Comparison of ENCODE assay signal across 10 mouse cellular contexts in genomic region chr7:118766119-118766833, GRCm38 (mm10). TPM values are rescaled to one million over a fixed set of nuclear protein-coding genes. Genes with fewer than 3 reads are reported as not detected.
DNase-seq lines count a peak whose midpoint lies in the region; ATAC-seq and TF ChIP-seq lines count a peak whose summit lies in the region.
"Had no signal": no experiment of that assay in that cellular context is flagged by ENCODE, and none has a peak within 500 bp of the region (broad histone marks: within the 10 kb centered on the region; RNA-seq: fewer than 3 reads in every experiment).

No protein-coding gene starts in this region.

- no peak overlapping the region for H3K4me2 ChIP-seq in liver, embryonic 12.5 days
- H3K4me2 ChIP-seq in hindbrain, embryonic 15.5 days, result peak overlapping the region; percentile 13; the same call in 1 of the 2 replicates
- no peak overlapping the region for H3K4me2 ChIP-seq in midbrain, embryonic 13.5 days (replicated peaks)
- H3K4me2 ChIP-seq: embryonic facial prominence, embryonic 15.5 days; stomach, embryonic 15.5 days had no signal

- TF ChIP-seq POLR2A in spleen, adult 2 months (IDR thresholded peaks at IDR 0.05; ENCODE audit: low read depth, low read length), result no peak

- H3K4me1 ChIP-seq in liver, embryonic 12.5 days, result peaks cover 10% of the 10 kb centered on the region; the same call in 1 of the 2 replicates
- no peaks in the 10 kb centered on the region; the same call in 1 of the 2 replicates for H3K4me1 ChIP-seq in forebrain, embryonic 10.5 days
- peaks cover 11% of the 10 kb centered on the region for H3K4me1 ChIP-seq in hindbrain, embryonic 15.5 days (replicated peaks)
- peaks cover 6% of the 10 kb centered on the region; the same call in 1 of the 2 replicates for H3K4me1 ChIP-seq in midbrain, embryonic 13.5 days (replicated peaks)
- no peaks in the 10 kb centered on the region for H3K4me1 ChIP-seq in spleen, adult 2 months (ENCODE audit: control insufficient read depth, insufficient read depth, insufficient read length)
- H3K4me1 ChIP-seq: stomach, embryonic 15.5 days had no signal

- DNase-seq in liver, result peak; percentile 65
- DNase-seq in brain, embryonic 18.5 days (ENCODE audit: low read depth, low spot score), result peak; percentile 64
- peak; percentile 27 for DNase-seq in forebrain, embryonic 10.5 days (ENCODE audit: extremely low spot score, low spot score)
- peak; percentile 60 to 64 for DNase-seq in left cerebral cortex, adult 2 months (ENCODE audit: extremely low spot score in 1 of 2, low spot score in 2 of 2)
- DNase-seq in spleen, adult 2 months (ENCODE audit: low read depth in 1 of 2, low spot score in 2 of 2), result peak; percentile 42 to 52

- 59% methylated on average over 18 of the region's 18 CpGs for WGBS in liver, embryonic 12.5 days (ENCODE audit: insufficient replicate concordance)
- WGBS in forebrain, embryonic 10.5 days, result 68% methylated on average over 18 of the region's 18 CpGs
- 33% methylated on average over 18 of the region's 18 CpGs for WGBS in hindbrain, embryonic 15.5 days
- WGBS in midbrain, embryonic 13.5 days, result 59% methylated on average over 18 of the region's 18 CpGs
- WGBS in spleen, adult 2 months, result 64% methylated on average over 18 of the region's 18 CpGs

- no peaks in the 10 kb centered on the region for H3K27me3 ChIP-seq in liver, embryonic 12.5 days (replicated peaks)
- H3K27me3 ChIP-seq in forebrain, embryonic 10.5 days (ENCODE audit: poor library complexity, severe bottlenecking), result no peaks in the 10 kb centered on the region
- H3K27me3 ChIP-seq in hindbrain, embryonic 15.5 days, result no peaks in the 10 kb centered on the region
- no peaks in the 10 kb centered on the region for H3K27me3 ChIP-seq in midbrain, embryonic 13.5 days
- no peaks in the 10 kb centered on the region for H3K27me3 ChIP-seq in spleen, adult 2 months (ENCODE audit: control insufficient read depth, insufficient read depth, low read length)
- H3K27me3 ChIP-seq: embryonic facial prominence, embryonic 15.5 days; stomach, embryonic 15.5 days had no signal

- no peak for ATAC-seq in liver, embryonic 12.5 days
- peak; percentile 45; the same call in 1 of the 2 replicates for ATAC-seq in hindbrain, embryonic 15.5 days (ENCODE audit: low FRiP score, low read depth)
- ATAC-seq in midbrain, embryonic 13.5 days, result peak; percentile 70

- H3K27ac ChIP-seq in liver, embryonic 12.5 days, result no peak overlapping the region
- 0 out of 2 replicates have a peak overlapping the region, but pooled peaks have one; percentile 20 for H3K27ac ChIP-seq in forebrain, embryonic 10.5 days
- no peak overlapping the region for H3K27ac ChIP-seq in hindbrain, embryonic 15.5 days (replicated peaks)
- 0 out of 2 replicates have a peak overlapping the region, but pooled peaks have one; percentile 15 for H3K27ac ChIP-seq in left cerebral cortex, adult 2 months
- no peak overlapping the region for H3K27ac ChIP-seq in midbrain, embryonic 13.5 days
- no peak overlapping the region for H3K27ac ChIP-seq in spleen, adult 2 months (ENCODE audit: insufficient read depth, low read length)
- H3K27ac ChIP-seq: embryonic facial prominence, embryonic 15.5 days; stomach, embryonic 15.5 days had no signal

- peaks cover 41% of the 10 kb centered on the region for H3K36me3 ChIP-seq in liver, embryonic 12.5 days
- peaks cover 30% of the 10 kb centered on the region for H3K36me3 ChIP-seq in forebrain, embryonic 10.5 days (replicated peaks)
- H3K36me3 ChIP-seq in hindbrain, embryonic 15.5 days, result peaks cover 35% of the 10 kb centered on the region
- peaks cover 67% of the 10 kb centered on the region for H3K36me3 ChIP-seq in midbrain, embryonic 13.5 days
- H3K36me3 ChIP-seq in spleen, adult 2 months (ENCODE audit: control insufficient read depth, insufficient read depth, low read length), result peaks cover 9% of the 10 kb centered on the region

- intact Hi-C loops in left cerebral cortex, adult 2 months (cut with DNase I), result loop anchor here (1.0 to 10.0 kb wide), 5 partner anchors 71 to 729 kb away; partner anchors contain the start of gene Gprc5b

- H3K9ac ChIP-seq in liver, embryonic 12.5 days, result no peak overlapping the region
- H3K9ac ChIP-seq in hindbrain, embryonic 15.5 days, result no peak overlapping the region
- 0 out of 2 replicates have a peak overlapping the region, but pooled peaks have one; percentile 2 for H3K9ac ChIP-seq in midbrain, embryonic 13.5 days (replicated peaks)
- H3K9ac ChIP-seq: embryonic facial prominence, embryonic 15.5 days; stomach, embryonic 15.5 days had no signal

- TF ChIP-seq CTCF in left cerebral cortex, adult 2 months (IDR thresholded peaks at IDR 0.05), result peak; percentile 85
- peak; percentile 79; the same call in 1 of the 2 replicates for TF ChIP-seq CTCF in spleen, adult 2 months (IDR thresholded peaks at IDR 0.05; ENCODE audit: extremely low read depth, insufficient read depth, insufficient read length, insufficient replicate concordance)

- no peaks in the 10 kb centered on the region for H3K9me3 ChIP-seq in liver, embryonic 12.5 days (replicated peaks)
- no peaks in the 10 kb centered on the region for H3K9me3 ChIP-seq in forebrain, embryonic 10.5 days
- H3K9me3 ChIP-seq in hindbrain, embryonic 15.5 days, result no peaks in the 10 kb centered on the region
- no peaks in the 10 kb centered on the region for H3K9me3 ChIP-seq in midbrain, embryonic 13.5 days
- H3K9me3 ChIP-seq: embryonic facial prominence, embryonic 15.5 days; stomach, embryonic 15.5 days had no signal

- H3K4me3 ChIP-seq in liver, embryonic 12.5 days, result no peak overlapping the region
- no peak overlapping the region for H3K4me3 ChIP-seq in forebrain, embryonic 10.5 days
- no peak overlapping the region for H3K4me3 ChIP-seq in hindbrain, embryonic 15.5 days
- no peak overlapping the region for H3K4me3 ChIP-seq in left cerebral cortex, adult 2 months
- no peak overlapping the region for H3K4me3 ChIP-seq in midbrain, embryonic 13.5 days (replicated peaks)
- H3K4me3 ChIP-seq in spleen, adult 2 months (ENCODE audit: extremely low read depth, insufficient read depth, insufficient read length), result no peak overlapping the region
- H3K4me3 ChIP-seq: embryonic facial prominence, embryonic 15.5 days; stomach, embryonic 15.5 days had no signal

RNA-seq across cellular contexts. Expression of gene Vps35l, which starts 26.2 kb away (rescaled TPM):
- 45.7 and 49.6 TPM in 2 replicates for polyA plus RNA-seq in liver, embryonic 12.5 days (2016; fragmentation: Nextera tagmentation; extraction: Ambion mirVana)
- polyA plus RNA-seq in forebrain, embryonic 10.5 days (2016; fragmentation: Nextera tagmentation; extraction: Ambion mirVana), result 63.1 and 67.2 TPM in 2 replicates
- 92.4 and 94.4 TPM in 2 replicates for polyA plus RNA-seq in hindbrain, embryonic 15.5 days (2015; fragmentation: Nextera tagmentation; extraction: Ambion mirVana)
- 10 to 100 TPM; 51.8 to 55.5 TPM for total RNA-seq in left cerebral cortex, adult 2 months (2021)
- 94.0 and 97.5 TPM in 2 replicates for polyA plus RNA-seq in midbrain, embryonic 13.5 days (2015; fragmentation: Nextera tagmentation; extraction: Ambion mirVana)
- 27.6 and 31.3 TPM in 2 replicates for polyA plus RNA-seq in spleen, adult 2 months (2012; rRNA removed)

RNA-seq across cellular contexts. Expression of gene Ccp110, which starts 53.9 kb away (rescaled TPM):
- polyA plus RNA-seq in liver, embryonic 12.5 days (2016; fragmentation: Nextera tagmentation; extraction: Ambion mirVana), result 10.4 and 10.8 TPM in 2 replicates
- 44.2 and 45.9 TPM in 2 replicates for polyA plus RNA-seq in forebrain, embryonic 10.5 days (2016; fragmentation: Nextera tagmentation; extraction: Ambion mirVana)
- 26.2 and 27.0 TPM in 2 replicates for polyA plus RNA-seq in hindbrain, embryonic 15.5 days (2015; fragmentation: Nextera tagmentation; extraction: Ambion mirVana)
- total RNA-seq in left cerebral cortex, adult 2 months (2021), result 10 to 100 TPM; 47.6 to 47.7 TPM
- polyA plus RNA-seq in midbrain, embryonic 13.5 days (2015; fragmentation: Nextera tagmentation; extraction: Ambion mirVana), result 35.9 and 37.4 TPM in 2 replicates
- 1.4 and 1.5 TPM in 2 replicates for polyA plus RNA-seq in spleen, adult 2 months (2012; rRNA removed)

Comparison
In these comparisons a context has a peak if more than half of its experiments do, and no peak if none do; other contexts are left out.
1. H3K27ac ChIP-seq: peak in forebrain, embryonic 10.5 days (single experiment) and left cerebral cortex, adult 2 months (single experiment); none in liver, embryonic 12.5 days (single experiment), hindbrain, embryonic 15.5 days (single experiment), midbrain, embryonic 13.5 days (single experiment) and spleen, adult 2 months (single experiment).
2. Peak in every context shown above with its lines, with median percentiles within 50 percentile points of each other: DNase-seq.